Mouse (Mus musculus): Measurements from ENCODE around the gene Pam16.
A peak's percentile ranks its signal among the peaks of the same experiment; 100 is the strongest.
"Not testable (repeated sequence)": the region's sequence is repeated elsewhere in the genome, so short reads cannot be mapped to it uniquely, and the experiment has no call there.

Gene Pam16

DNA sequence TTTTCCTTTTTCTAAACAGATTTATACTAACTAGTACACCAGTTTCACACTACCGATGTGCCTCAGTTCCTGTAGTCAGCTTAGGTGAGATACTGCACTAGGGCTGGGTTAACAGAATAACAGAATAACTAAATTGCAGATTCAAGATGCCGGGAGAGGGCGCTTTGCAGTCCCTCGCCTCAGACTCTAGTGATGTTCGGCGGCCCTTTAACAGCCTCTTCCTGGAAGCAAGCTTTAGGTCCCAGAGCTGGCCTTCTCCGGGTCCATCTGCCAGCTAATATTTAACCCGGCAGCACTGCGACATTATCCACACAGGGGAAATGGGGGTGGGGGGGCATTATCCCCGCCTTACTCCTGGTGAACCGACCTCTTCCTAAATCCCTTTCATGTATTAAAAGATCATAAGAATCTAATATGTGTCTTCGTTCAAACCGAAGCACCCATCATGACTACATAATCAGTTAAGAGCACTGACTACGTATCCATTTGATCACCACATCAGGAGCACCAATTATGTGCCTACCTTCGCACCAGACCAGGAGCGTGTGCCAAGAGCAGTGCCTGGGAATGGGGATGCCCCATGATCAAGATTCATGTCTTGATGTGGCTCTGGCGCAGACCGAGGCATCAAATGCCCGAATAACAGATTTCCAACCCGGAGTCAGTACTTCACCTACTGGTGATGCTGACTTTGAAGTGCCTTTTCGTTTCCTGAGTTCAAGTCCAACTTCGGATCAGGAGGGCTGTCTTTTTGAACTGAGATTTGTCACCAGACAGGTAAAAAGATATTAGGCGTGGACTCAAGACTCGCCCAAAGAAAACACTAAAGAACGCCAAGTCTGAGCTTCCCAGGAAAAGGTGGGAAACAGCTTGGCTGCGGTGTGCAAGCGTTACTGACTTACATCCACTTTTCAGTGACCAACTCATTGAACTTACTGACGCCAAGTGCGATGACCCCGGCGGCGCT is 31.6 kb downstream of the Pam16 start:
- peak; percentile 82 for DNase-seq (ENCODE audit: low read depth, low spot score)

DNA sequence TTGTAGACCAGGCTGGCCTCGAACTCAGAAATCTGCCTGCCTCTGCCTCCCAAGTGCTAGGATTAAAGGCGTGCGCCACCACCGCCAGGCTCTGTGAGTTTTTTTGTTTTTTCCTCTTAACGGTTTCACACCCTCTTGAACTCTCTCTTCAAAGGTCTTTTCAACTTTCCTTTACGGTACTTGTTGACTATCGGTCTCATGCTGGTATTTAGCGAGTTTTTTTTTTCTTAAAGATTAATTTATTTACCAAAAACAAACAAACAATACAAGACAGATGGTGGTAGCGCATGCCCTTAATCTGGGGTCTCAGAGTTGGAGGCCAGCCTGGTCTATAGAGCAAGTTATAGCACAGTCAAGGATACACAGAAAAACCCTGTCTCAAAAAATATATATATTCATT is 34.6 kb downstream of the Pam16 start:
- peak; percentile 62 for DNase-seq (ENCODE audit: low read depth, low spot score)

GRCm38 (mm10) chr16:4587516-4588210 is 37.1 kb downstream of the Pam16 start:
- peak; percentile 74 for DNase-seq (ENCODE audit: low read depth, low spot score)

- DNase-seq (ENCODE audit: low read depth, low spot score), result peak; percentile 99
These were observed 38.2 kb downstream of the Pam16 start for GRCm38 (mm10) chr16:4586531-4587123.

DNA sequence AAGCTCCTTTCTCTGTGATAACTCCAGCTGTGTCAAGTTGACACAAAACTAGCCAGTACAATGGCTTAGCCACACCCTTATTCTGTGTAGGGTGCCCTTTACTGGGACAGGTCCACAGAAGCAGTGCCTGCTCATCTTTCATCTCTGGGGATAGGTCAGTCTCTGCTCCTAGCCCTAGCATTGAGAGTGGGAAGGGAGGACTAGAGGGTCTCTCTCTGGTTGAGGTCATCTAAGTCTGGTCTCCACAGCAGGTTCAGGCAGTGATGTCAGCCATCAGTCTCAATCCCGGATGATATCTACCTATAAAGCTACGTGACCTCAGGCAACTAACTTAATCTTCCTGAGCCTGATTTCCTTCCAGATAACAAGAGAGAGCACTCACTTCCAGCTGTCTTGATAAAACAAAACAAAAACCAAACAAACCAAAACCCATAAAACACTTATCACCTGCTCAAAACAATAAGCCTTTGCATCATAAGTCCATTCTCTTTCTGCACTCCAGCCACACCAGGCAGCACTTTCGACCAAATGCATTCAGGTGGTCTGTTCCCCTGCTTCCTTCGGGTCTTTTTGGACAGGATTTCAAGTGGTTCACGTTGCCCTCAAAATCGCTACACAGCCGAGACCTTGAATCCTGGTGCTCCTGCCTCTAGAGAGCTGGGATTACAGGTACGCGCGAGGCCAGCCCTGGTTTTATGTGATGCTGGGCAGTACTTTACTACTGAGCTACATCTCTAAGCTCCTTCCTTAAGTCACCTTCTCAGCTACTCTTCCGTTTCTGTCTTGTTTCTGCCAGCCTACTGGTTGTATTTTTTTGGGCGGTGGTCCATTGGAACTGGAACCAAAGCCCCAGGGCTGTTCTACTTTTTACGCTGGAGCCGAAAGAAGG is 38.9 kb downstream of the Pam16 start:
- DNase-seq (ENCODE audit: low read depth, low spot score), result no peak

GRCm38 (mm10) chr16:4584438-4584837 is 40.4 kb downstream of the Pam16 start:
- no peak for DNase-seq (ENCODE audit: low read depth, low spot score)

GRCm38 (mm10) chr16:4583807-4584206 is 41.0 kb downstream of the Pam16 start:
- DNase-seq (ENCODE audit: low read depth, low spot score), result no peak

DNA sequence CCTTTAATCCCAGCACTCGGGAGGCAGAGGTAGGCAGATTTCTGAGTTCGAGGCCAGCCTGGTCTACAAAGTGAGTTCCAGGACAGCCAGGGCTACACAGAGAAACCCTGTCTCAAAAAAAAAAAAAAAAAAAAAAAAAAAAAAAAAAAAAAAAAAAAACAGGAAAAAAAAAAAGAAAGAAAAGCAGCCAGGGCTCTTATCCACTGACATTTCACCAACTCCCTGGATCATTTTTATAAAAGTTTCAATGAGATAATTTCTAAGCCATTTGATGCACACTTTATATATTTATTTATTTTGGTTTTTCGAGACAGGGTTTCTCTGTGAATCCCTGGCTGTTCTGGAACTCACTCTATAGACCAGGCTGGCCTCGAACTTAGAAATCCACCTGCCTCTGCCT is 43.6 kb downstream of the Pam16 start:
- DNase-seq (ENCODE audit: low read depth, low spot score), result not testable (repeated sequence)

DNA sequence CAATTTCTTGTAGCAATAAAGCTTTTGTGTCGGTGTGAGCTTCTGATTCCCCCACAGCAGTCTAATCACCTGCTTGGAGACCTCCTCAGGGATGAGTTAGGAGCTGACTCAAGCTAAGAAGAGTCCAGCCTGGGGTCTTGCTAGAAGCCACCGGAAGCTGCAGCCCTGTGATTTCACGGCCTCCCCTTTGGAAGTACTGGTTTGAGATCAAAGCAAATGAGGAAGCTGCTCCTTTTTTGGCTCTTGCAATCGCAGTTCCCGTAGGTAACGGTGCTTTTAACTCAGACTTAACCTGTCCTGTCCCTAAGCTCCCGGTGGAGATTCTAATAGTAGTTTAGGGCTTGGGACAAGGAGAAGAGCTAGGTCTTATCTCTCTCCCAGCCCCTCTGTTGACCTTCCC is 46.2 kb downstream of the Pam16 start:
- DNase-seq (ENCODE audit: low read depth, low spot score), result no peak

DNA sequence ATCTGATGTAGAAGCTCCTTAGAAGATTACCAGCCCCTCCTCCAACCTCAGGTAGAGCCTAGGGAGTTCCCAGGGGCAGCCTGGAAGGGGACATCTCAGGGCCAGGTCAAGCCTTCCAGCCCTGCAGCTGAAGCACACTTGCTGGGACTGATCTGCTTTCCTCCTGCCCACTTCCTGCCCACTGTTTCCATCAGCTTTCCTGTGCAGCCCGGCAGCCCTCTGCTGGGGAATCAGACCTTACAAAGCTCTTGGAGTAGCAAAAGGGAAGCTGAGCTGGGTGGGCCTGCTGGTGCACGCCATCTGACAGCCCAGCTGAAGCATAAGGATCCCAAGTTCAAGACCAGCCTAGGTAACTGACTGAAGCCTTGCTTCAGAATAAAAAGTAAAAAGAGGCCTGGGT is 47.9 kb downstream of the Pam16 start:
- no peak for DNase-seq (ENCODE audit: low read depth, low spot score)

DNA sequence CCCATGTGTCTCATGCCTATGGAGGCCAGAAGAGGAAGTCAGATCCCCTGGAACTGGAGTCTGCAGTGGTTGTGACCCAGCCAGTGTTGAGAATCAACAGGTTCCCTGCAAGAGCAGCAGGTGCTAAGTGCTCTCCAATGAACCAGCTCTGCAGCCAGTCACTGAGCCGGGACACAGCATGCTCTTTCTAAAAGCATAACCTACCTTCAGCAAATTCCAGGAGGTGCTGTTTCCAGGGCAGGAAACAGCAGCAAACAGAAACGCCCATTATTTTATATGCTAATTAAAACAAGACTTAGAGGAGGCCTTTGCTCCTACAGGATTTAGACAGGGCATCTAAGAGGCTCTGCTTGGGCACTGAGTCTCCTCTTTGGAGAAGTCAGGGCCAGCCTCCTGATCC is 48.8 kb downstream of the Pam16 start:
- no peak for DNase-seq (ENCODE audit: low read depth, low spot score)

DNA sequence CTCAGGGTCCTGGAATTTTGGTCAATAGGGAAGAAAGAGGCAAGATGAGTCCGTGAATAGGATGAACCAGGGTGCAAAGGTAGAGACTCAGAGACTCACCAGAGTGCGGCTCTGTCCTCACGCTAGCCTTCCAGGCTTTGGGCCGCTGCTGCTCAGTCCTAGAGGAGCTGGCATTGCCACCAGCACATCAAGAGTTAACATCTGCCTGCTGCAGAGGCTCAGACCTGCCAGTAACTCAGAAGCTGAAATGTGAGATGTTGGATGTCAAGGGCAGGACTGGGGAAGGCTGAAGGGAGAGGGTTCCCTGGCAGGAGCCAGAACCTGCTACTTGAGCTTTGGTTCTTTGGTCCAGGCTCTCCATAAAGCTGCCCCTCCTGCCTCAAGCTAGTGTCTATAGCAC is 54.1 kb downstream of the Pam16 start:
- DNase-seq (ENCODE audit: low read depth, low spot score), result no peak

DNA sequence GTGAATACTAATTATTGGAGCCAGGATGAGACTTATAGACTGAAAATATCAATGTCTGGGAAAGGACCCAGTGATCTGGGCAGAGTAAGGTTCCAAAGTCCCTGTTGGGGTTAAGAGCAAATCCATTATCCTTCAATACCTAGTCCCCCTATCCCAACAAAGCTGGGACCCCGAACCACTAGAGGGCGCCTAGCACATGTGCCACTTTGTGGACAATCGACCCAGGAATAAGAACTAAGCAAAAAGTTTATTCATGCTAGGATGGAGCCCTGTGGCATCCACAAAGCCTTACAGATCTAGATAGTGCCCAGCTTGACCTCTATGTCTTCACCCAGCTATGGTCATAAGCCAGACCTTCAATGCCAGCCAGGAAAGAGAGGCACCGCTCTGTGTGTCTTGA is 56.9 kb downstream of the Pam16 start:
- DNase-seq (ENCODE audit: low read depth, low spot score), result peak; percentile 95
